27 mouse cellular contexts compared by ENCODE assay signal in genomic region chr19:47230682-47231081, GRCm38 (mm10). TPM values are rescaled to one million over a fixed set of nuclear protein-coding genes. Genes with fewer than 3 reads are reported as not detected.
DNase-seq lines count a peak whose midpoint lies in the region; ATAC-seq and TF ChIP-seq lines count a peak whose summit lies in the region.
"Had no signal": no experiment of that assay in that cellular context is flagged by ENCODE, and none has a peak within 500 bp of the region (broad histone marks: within the 10 kb centered on the region; RNA-seq: fewer than 3 reads in every experiment).

No protein-coding gene starts in this region.

- no peak for TF ChIP-seq CTCF in cerebellum, adult 2 months (IDR thresholded peaks at IDR 0.05; ENCODE audit: borderline replicate concordance, insufficient read depth, low read depth, low read length)

- H3K4me3 ChIP-seq in cerebellum, adult 2 months (replicated peaks; ENCODE audit: insufficient read depth, low read depth, low read length): peak overlapping the region; percentile 29
- no peak overlapping the region for H3K4me3 ChIP-seq in limb, embryonic 15.5 days
- no peak overlapping the region for H3K4me3 ChIP-seq in limb, embryonic 10.5 days
- peak overlapping the region; percentile 38 for H3K4me3 ChIP-seq in myocyte
- H3K4me3 ChIP-seq: forebrain, embryonic 10.5 days; forebrain, embryonic 13.5 days; heart, embryonic 10.5 days; heart, embryonic 13.5 days had no signal

- H3K4me2 ChIP-seq in limb, embryonic 15.5 days: no peak overlapping the region
- H3K4me2 ChIP-seq in myocyte (ENCODE audit: low read depth): peak overlapping the region; percentile 73
- H3K4me2 ChIP-seq: forebrain, embryonic 13.5 days; heart, embryonic 13.5 days; hindbrain, embryonic 14.5 days had no signal

- 0 out of 2 replicates have a peak, but pooled peaks have one; percentile 8 for ATAC-seq in limb, embryonic 15.5 days (ENCODE audit: insufficient number of reproducible peaks, low FRiP score, low TSS enrichment, low read depth)
- ATAC-seq: forebrain, embryonic 13.5 days; forebrain, embryonic 16.5 days; hindbrain, postnatal 0 days; inflammation-experienced regulatory T-cells, adult 6 months; intestine, embryonic 16.5 days; Patski had no signal

- DNase-seq in cerebellum, adult 2 months: no peak
- no peak for DNase-seq in cerebellum, postnatal 36 days
- DNase-seq in gastrocnemius, adult 18-20 months (ENCODE audit: low spot score): peak; percentile 71
- DNase-seq in gastrocnemius, postnatal 4 days (ENCODE audit: low spot score in 2 of 2): no peak
- DNase-seq in limb, embryonic 10.5 days (ENCODE audit: low spot score): no peak
- DNase-seq in urinary bladder, postnatal 4 days (ENCODE audit: low spot score in 2 of 2): no peak
- DNase-seq: adrenal gland, postnatal 36 days; cerebellum, adult 8-10 months; cerebellum, postnatal 25 days; heart, adult 18-20 months; heart, postnatal 14 days; heart, postnatal 4 days; kidney, adult 18-20 months had no signal

- H3K9me3 ChIP-seq in limb, embryonic 15.5 days: no peaks in the 10 kb centered on the region
- no peaks in the 10 kb centered on the region for H3K9me3 ChIP-seq in limb, embryonic 10.5 days (replicated peaks)
- H3K9me3 ChIP-seq: forebrain, embryonic 10.5 days; forebrain, embryonic 13.5 days; G1E; heart, embryonic 10.5 days; heart, embryonic 13.5 days had no signal

- no peak for TF ChIP-seq POLR2A in cerebellum, adult 2 months (IDR thresholded peaks at IDR 0.05; ENCODE audit: borderline replicate concordance, insufficient read depth, low read length)
- TF ChIP-seq POLR2A in myocyte (IDR thresholded peaks at IDR 0.05; ENCODE audit: insufficient read length, low read depth): peak; percentile 33

- 41% methylated on average over 8 of the region's 8 CpGs for WGBS in cerebellum, adult 2 months
- WGBS in limb, embryonic 15.5 days: 84% methylated on average over 8 of the region's 8 CpGs
- WGBS in limb, embryonic 10.5 days: 89% methylated on average over 8 of the region's 8 CpGs

- no peaks in the 10 kb centered on the region for H3K27me3 ChIP-seq in cerebellum, adult 2 months (ENCODE audit: control insufficient read depth, insufficient read depth, low read length)
- H3K27me3 ChIP-seq in limb, embryonic 15.5 days: no peaks in the 10 kb centered on the region
- 0 out of 2 replicates have a peak, but pooled peaks cover 13% of the 10 kb centered on the region for H3K27me3 ChIP-seq in limb, embryonic 10.5 days (ENCODE audit: low read depth, poor library complexity, severe bottlenecking)
- H3K27me3 ChIP-seq in myocyte (ENCODE audit: control insufficient read depth, insufficient read depth, insufficient read length): no peaks in the 10 kb centered on the region
- H3K27me3 ChIP-seq: CH12.LX; heart, embryonic 13.5 days; Patski had no signal

- H3ac ChIP-seq in myocyte (ENCODE audit: control insufficient read depth, insufficient read length): peak overlapping the region; percentile 10

- H3K36me3 ChIP-seq in limb, embryonic 15.5 days: no peaks in the 10 kb centered on the region
- H3K36me3 ChIP-seq in limb, embryonic 10.5 days: no peaks in the 10 kb centered on the region
- H3K36me3 ChIP-seq in myocyte (ENCODE audit: control insufficient read depth, insufficient read depth): no peaks in the 10 kb centered on the region
- H3K36me3 ChIP-seq: forebrain, embryonic 10.5 days; G1E; heart, embryonic 10.5 days; heart, embryonic 13.5 days had no signal

- no peak overlapping the region for H3K9ac ChIP-seq in limb, embryonic 15.5 days
- H3K9ac ChIP-seq: forebrain, embryonic 13.5 days; heart, embryonic 13.5 days; hindbrain, embryonic 14.5 days had no signal

- peak overlapping the region; percentile 89 for H3K27ac ChIP-seq in cerebellum, adult 2 months (ENCODE audit: insufficient read depth, low read length)
- H3K27ac ChIP-seq in limb, embryonic 15.5 days: no peak overlapping the region
- no peak overlapping the region for H3K27ac ChIP-seq in limb, embryonic 10.5 days
- H3K27ac ChIP-seq: forebrain, embryonic 10.5 days; forebrain, embryonic 13.5 days; heart, embryonic 10.5 days; heart, embryonic 13.5 days; hindbrain, embryonic 14.5 days; hindbrain, postnatal 0 days had no signal

- H3K79me2 ChIP-seq in myocyte (ENCODE audit: control insufficient read depth, insufficient read depth): peaks cover 38% of the 10 kb centered on the region

- peaks cover 76% of the 10 kb centered on the region for H3K4me1 ChIP-seq in cerebellum, adult 2 months (ENCODE audit: control insufficient read depth, insufficient read depth, low read length)
- peaks cover 9% of the 10 kb centered on the region for H3K4me1 ChIP-seq in limb, embryonic 15.5 days
- H3K4me1 ChIP-seq in limb, embryonic 10.5 days: peaks cover 15% of the 10 kb centered on the region

TF ChIP-seq in myocyte, 11 proteins besides CTCF, POLR2A, EP300 and RAD21:
- TF ChIP-seq MYOG (IDR thresholded peaks at IDR 0.05; ENCODE audit: control insufficient read depth in 1 of 3, insufficient read depth in 1 of 3, insufficient read length in 2 of 3, low read depth in 2 of 3) (peak in 1 of 3 experiments; percentile 8), REST (IDR thresholded peaks at IDR 0.05; ENCODE audit: insufficient read depth, insufficient read length) (no peak)
TF ChIP-seq in myocyte: peak in this region for 1.

RNA-seq across cellular contexts. Expression of gene Neurl1a, which starts 52.1 kb away (rescaled TPM):
- polyA plus RNA-seq in cerebellum, adult 2 months (2012; rRNA removed): 77.8 and 91.5 TPM in 2 replicates
- total RNA-seq in gastrocnemius, adult 18-20 months (2021): 100 to 1,000 TPM; 131 to 137 TPM
- 10 to 100 TPM; 30.8 to 33.0 TPM for total RNA-seq in gastrocnemius, postnatal 4 days (2021)
- polyA plus RNA-seq in limb, embryonic 15.5 days (2015; fragmentation: Nextera tagmentation; extraction: Ambion mirVana): 6.2 and 8.2 TPM in 2 replicates
- polyA plus RNA-seq in limb, embryonic 10.5 days (2016; fragmentation: Nextera tagmentation; extraction: Ambion mirVana): 5.7 and 7.7 TPM in 2 replicates
- 120 TPM for polyA plus RNA-seq in myocyte (2012; fragmentation: generic; extraction: Trizol)
- polyA plus RNA-seq: G1E had no signal

Comparison
In these comparisons a context has a peak if more than half of its experiments do, and no peak if none do; other contexts are left out.
1. H3K4me3 ChIP-seq: peak in cerebellum, adult 2 months (single experiment) and myocyte (single experiment); none in limb, embryonic 15.5 days (single experiment) and limb, embryonic 10.5 days (single experiment).